Mouse (Mus musculus): ENCODE measurements around the gene Dclre1a. TPM values are rescaled to one million over a fixed set of nuclear protein-coding genes. Genes with fewer than 3 reads are reported as not detected.
"Not testable (repeated sequence)": the region's sequence is repeated elsewhere in the genome, so short reads cannot be mapped to it uniquely, and the experiment has no call there.

The Dclre1a gene
- total and polyA plus RNA-seq, 2 experiments = 3.3 to 13.5 TPM

DNA sequence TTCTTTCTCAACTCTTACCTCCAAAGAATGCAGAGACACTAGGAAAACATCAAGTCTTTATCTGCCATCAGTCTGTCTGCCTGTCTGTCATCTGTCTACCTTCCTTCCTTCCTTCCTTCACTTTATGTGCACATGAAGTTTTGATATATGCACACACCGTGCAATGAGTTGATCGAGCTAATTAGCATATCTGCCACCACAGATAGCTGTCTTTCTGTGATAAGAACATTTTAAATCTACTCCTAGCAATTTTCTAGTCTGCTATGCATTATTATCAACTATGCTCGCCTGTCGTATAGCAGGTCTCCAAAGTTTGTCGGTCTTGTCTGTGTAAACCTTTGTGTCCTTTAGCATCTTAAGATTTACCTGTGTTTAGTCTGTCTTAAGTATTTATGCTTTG lies 44.5 kb downstream of the Dclre1a start:
- not testable (repeated sequence) for H3K79me2 ChIP-seq (ENCODE audit: control insufficient read depth, insufficient read depth, low read length); H3K4me1 ChIP-seq (ENCODE audit: control insufficient read depth, insufficient read depth, low read length); H3K27me3 ChIP-seq (ENCODE audit: control insufficient read depth, insufficient read depth, low read length); H3K36me3 ChIP-seq (ENCODE audit: control insufficient read depth, insufficient read depth, low read length); DNase-seq (ENCODE audit: extremely low read depth, low read depth, low spot score); H3K9ac ChIP-seq (ENCODE audit: low read depth, low read length); H3K4me3 ChIP-seq (ENCODE audit: insufficient read depth, low read depth, low read length); H3K27ac ChIP-seq (replicated peaks; ENCODE audit: insufficient read depth, low read depth, low read length)
- no CpG with 5 or more reads among the region's 5 CpGs for WGBS

DNA sequence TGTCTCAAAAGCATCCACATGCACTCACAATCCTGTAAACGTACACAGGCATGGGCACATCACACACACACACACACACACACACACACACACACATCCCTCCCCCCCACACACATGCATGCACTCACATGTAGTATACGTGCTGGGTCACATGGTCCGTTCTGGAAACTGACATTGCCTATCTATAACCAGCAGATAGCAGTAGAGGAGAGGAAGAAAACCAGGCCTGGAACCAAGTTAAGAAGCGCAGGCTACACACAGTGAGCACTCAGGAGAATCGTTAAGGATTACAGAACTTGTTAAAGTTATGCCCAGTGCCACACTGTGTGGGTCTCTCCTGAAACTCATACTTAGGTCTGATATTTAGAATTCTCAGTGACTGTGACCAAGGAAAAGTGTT lies 45.0 kb downstream of the Dclre1a start:
- DNase-seq (ENCODE audit: extremely low read depth, low read depth, low spot score); H3K79me2 ChIP-seq (ENCODE audit: control insufficient read depth, insufficient read depth, low read length); H3K27ac ChIP-seq (replicated peaks; ENCODE audit: insufficient read depth, low read depth, low read length); H3K36me3 ChIP-seq (ENCODE audit: control insufficient read depth, insufficient read depth, low read length); H3K9ac ChIP-seq (ENCODE audit: low read depth, low read length); H3K4me1 ChIP-seq (ENCODE audit: control insufficient read depth, insufficient read depth, low read length); H3K4me3 ChIP-seq (ENCODE audit: insufficient read depth, low read depth, low read length); H3K27me3 ChIP-seq (ENCODE audit: control insufficient read depth, insufficient read depth, low read length): not testable (repeated sequence)
- no CpG with 5 or more reads among the region's 5 CpGs for WGBS

DNA sequence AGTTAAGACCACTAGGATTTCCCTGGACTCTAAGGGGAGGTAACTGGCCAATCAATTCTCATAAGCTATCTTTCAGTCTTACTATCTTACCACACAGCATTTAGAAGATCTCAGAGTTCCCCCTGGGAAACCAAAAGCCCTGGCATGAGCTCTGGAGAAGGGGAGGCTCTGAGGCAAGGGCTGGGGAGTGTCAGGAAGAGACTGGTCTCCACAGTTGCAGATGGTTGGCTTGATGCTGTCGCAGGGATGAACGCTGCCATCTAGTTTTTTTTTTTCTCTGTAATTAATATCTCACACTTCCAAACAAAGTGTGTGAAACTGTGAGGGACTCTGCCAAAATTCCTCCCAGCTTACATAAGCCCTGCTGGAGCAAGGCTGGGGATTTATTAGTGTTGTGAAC lies 53.9 kb downstream of the Dclre1a start:
- H3K4me1 ChIP-seq (ENCODE audit: control insufficient read depth, insufficient read depth, low read length); H3K4me3 ChIP-seq (ENCODE audit: insufficient read depth, low read depth, low read length); H3K27me3 ChIP-seq (ENCODE audit: control insufficient read depth, insufficient read depth, low read length); DNase-seq (ENCODE audit: extremely low read depth, low read depth, low spot score); H3K79me2 ChIP-seq (ENCODE audit: control insufficient read depth, insufficient read depth, low read length); H3K27ac ChIP-seq (replicated peaks; ENCODE audit: insufficient read depth, low read depth, low read length); H3K36me3 ChIP-seq (ENCODE audit: control insufficient read depth, insufficient read depth, low read length); H3K9ac ChIP-seq (ENCODE audit: low read depth, low read length): not testable (repeated sequence)
- no CpG with 5 or more reads among the region's 2 CpGs for WGBS

DNA sequence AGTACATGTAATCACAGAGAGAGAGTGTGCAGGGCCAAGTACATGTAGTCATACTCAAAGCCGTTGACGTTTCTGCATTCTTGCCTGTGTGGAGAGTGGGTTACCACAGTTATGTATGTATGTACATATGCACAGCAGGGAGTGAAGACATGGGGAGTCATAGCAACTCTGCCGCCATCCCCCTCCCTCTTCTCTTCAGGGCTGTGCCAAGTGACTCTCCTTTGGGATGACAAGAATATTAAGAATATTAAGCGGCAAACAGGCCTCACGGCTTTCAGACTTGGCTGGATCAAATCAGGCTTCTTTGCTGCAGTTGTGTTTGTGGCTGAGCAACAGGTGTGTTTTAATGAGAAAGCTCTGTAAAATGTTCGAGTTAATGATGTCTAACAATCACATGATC lies 58.4 kb downstream of the Dclre1a start:
- TF ChIP-seq POLR2A (IDR thresholded peaks at IDR 0.05; ENCODE audit: extremely low read depth, insufficient read depth, low read length) (no peak), CTCF (IDR thresholded peaks at IDR 0.05; ENCODE audit: low read depth, low read length) (no peak)
- Histone ChIP-seq H3K4me1 (ENCODE audit: control insufficient read depth, insufficient read depth, low read length) (peaks cover 2% of the 10 kb centered on the region), H3K9ac (ENCODE audit: low read depth, low read length) (no peak overlapping the region), H3K36me3 (ENCODE audit: control insufficient read depth, insufficient read depth, low read length) (no peaks in the 10 kb centered on the region), H3K79me2 (ENCODE audit: control insufficient read depth, insufficient read depth, low read length) (no peaks in the 10 kb centered on the region), H3K4me3 (ENCODE audit: insufficient read depth, low read depth, low read length) (no peak overlapping the region), H3K27me3 (ENCODE audit: control insufficient read depth, insufficient read depth, low read length) (no peaks in the 10 kb centered on the region), H3K27ac (replicated peaks; ENCODE audit: insufficient read depth, low read depth, low read length) (no peak overlapping the region)
- 89% methylated on average over 6 of the region's 6 CpGs for WGBS
- DNase-seq (ENCODE audit: extremely low read depth, low read depth, low spot score) = no peak

DNA sequence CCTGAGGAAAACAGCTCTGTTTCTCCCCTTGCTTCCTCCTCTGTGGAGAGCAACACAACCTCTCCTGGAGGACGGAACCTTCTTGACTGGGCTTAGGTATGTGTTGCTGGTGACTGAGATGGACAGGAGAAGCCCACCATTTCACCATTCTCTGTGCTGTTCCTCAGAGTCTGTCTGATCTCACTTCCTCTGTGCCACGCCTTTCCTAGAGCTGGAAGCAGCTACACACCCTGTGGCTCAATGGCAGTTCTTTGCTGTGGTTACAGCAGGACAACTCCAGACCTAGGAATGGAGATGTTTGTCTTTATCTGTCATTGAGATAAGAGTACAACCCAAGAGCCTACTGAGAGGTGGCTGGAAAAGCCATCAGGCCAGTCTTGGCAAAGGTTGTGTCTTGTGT lies 60.7 kb downstream of the Dclre1a start:
- no peaks in the 10 kb centered on the region for H3K79me2 ChIP-seq (ENCODE audit: control insufficient read depth, insufficient read depth, low read length)
- no peaks in the 10 kb centered on the region for H3K36me3 ChIP-seq (ENCODE audit: control insufficient read depth, insufficient read depth, low read length)
- H3K27ac ChIP-seq (replicated peaks; ENCODE audit: insufficient read depth, low read depth, low read length) = no peak overlapping the region
- no peaks in the 10 kb centered on the region for H3K27me3 ChIP-seq (ENCODE audit: control insufficient read depth, insufficient read depth, low read length)
- no peak for DNase-seq (ENCODE audit: extremely low read depth, low read depth, low spot score)
- 100% methylated on average over 2 of the region's 2 CpGs for WGBS
- no peak for TF ChIP-seq CTCF (IDR thresholded peaks at IDR 0.05; ENCODE audit: low read depth, low read length)
- no peak for TF ChIP-seq POLR2A (IDR thresholded peaks at IDR 0.05; ENCODE audit: extremely low read depth, insufficient read depth, low read length)
- no peak overlapping the region for H3K4me3 ChIP-seq (ENCODE audit: insufficient read depth, low read depth, low read length)
- H3K4me1 ChIP-seq (ENCODE audit: control insufficient read depth, insufficient read depth, low read length) = peaks cover 2% of the 10 kb centered on the region
- no peak overlapping the region for H3K9ac ChIP-seq (ENCODE audit: low read depth, low read length)

DNA sequence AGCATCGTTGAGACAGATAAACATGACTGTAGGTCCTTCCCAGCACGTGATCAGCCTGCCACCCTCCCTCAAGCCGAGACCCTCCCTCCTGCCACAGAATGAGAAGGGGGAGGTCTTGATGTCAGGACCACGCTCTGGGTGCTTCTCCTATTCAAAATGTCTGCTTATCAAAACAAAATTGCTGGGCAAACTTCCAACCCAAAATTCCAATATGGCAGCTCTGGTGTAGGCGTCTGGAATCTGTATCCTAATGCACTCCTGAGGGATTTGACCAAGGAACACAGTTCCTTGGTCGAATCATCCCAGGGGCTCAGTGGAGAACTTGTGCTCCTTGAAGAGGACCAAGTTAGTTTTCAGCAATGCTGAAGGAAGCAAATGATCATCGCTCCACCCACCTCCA lies 61.1 kb downstream of the Dclre1a start:
- TF ChIP-seq CTCF (IDR thresholded peaks at IDR 0.05; ENCODE audit: low read depth, low read length) = no peak
- no peak for TF ChIP-seq POLR2A (IDR thresholded peaks at IDR 0.05; ENCODE audit: extremely low read depth, insufficient read depth, low read length)
- Histone ChIP-seq H3K27me3 (ENCODE audit: control insufficient read depth, insufficient read depth, low read length) (no peaks in the 10 kb centered on the region), H3K9ac (ENCODE audit: low read depth, low read length) (no peak overlapping the region), H3K36me3 (ENCODE audit: control insufficient read depth, insufficient read depth, low read length) (no peaks in the 10 kb centered on the region), H3K79me2 (ENCODE audit: control insufficient read depth, insufficient read depth, low read length) (no peaks in the 10 kb centered on the region), H3K27ac (replicated peaks; ENCODE audit: insufficient read depth, low read depth, low read length) (no peak overlapping the region), H3K4me1 (ENCODE audit: control insufficient read depth, insufficient read depth, low read length) (peaks cover 2% of the 10 kb centered on the region), H3K4me3 (ENCODE audit: insufficient read depth, low read depth, low read length) (no peak overlapping the region)
- 93% methylated on average over 7 of the region's 7 CpGs for WGBS
- no peak for DNase-seq (ENCODE audit: extremely low read depth, low read depth, low spot score)
